Mouse (Mus musculus) heart, embryonic 13.5 days (tissue): ENCODE results near the gene Auts2. TPM values are rescaled to one million over a fixed set of nuclear protein-coding genes. Genes with fewer than 3 reads are reported as not detected.
A peak's percentile ranks its signal among the peaks of the same experiment; 100 is the strongest.

Source experiments
- ATAC-seq: fragments of 200-750 bp; cut with Nextera tagmentation; 2 replicates; pipeline ENCODE4 v1.8.0; 2017; ENCODE audit warnings: moderate TSS enrichment; ENCODE audit not compliant: insufficient number of reproducible peaks, low FRiP score, low TSS enrichment; ENCODE audit errors: extremely low read depth
- H3K27ac ChIP-seq: fragments of 300-500 bp; sonication (generic); replicated peaks from 2 replicates; pipeline ENCODE4 v1.5.1; 2015; ENCODE audit warnings: moderate library complexity, mild to moderate bottlenecking, inconsistent platforms
- H3K27me3 ChIP-seq: fragments of 300-500 bp; sonication (generic); replicated peaks from 2 replicates; pipeline ENCODE4 v1.6.1; 2015; ENCODE audit warnings: mild to moderate bottlenecking, inconsistent platforms
- H3K36me3 ChIP-seq: fragments of 300-500 bp; sonication (generic); 2 replicates; pipeline ENCODE4 v1.6.1; 2015; ENCODE audit warnings: mild to moderate bottlenecking, inconsistent platforms
- H3K4me1 ChIP-seq: fragments of 300-500 bp; sonication (generic); 2 replicates; pipeline ENCODE4 v1.6.1; 2015; ENCODE audit warnings: inconsistent platforms
- H3K4me2 ChIP-seq: fragments of 300-500 bp; sonication (generic); 2 replicates; pipeline ENCODE4 v1.6.1; 2015; ENCODE audit warnings: inconsistent platforms, mild to moderate bottlenecking, moderate library complexity
- H3K4me3 ChIP-seq: fragments of 300-500 bp; sonication (generic); 2 replicates; pipeline ENCODE4 v1.5.1; 2015; ENCODE audit warnings: moderate library complexity, mild to moderate bottlenecking, inconsistent platforms
- H3K9ac ChIP-seq: fragments of 300-500 bp; sonication (generic); 2 replicates; pipeline ENCODE4 v1.6.1; 2015; ENCODE audit warnings: inconsistent platforms, mild to moderate bottlenecking, moderate library complexity
- H3K9me3 ChIP-seq: fragments of 300-500 bp; sonication (generic); 2 replicates; pipeline ENCODE4 v1.6.1; 2016; ENCODE audit warnings: inconsistent platforms
- WGBS: fragments of 180-500 bp; shearing (Covaris S2); methylation state at CpG from one replicate; pipeline ENCODE4 v1.1.7; 2015; ENCODE audit warnings: mixed read lengths; 5-methylcytosine and 5-hydroxymethylcytosine counted together
- polyA plus RNA-seq: library from polyadenylated mRNA; unstranded; fragments of >200 nt; fragmentation: Nextera tagmentation; extraction: Ambion mirVana; gene quantifications from 2 replicates; pipeline ENCODE4 v1.2.1, GENCODE M21; 2015

Auts2 gene
- polyA plus RNA-seq, 1 experiment from 2014 or later, result 13.8 TPM

DNA sequence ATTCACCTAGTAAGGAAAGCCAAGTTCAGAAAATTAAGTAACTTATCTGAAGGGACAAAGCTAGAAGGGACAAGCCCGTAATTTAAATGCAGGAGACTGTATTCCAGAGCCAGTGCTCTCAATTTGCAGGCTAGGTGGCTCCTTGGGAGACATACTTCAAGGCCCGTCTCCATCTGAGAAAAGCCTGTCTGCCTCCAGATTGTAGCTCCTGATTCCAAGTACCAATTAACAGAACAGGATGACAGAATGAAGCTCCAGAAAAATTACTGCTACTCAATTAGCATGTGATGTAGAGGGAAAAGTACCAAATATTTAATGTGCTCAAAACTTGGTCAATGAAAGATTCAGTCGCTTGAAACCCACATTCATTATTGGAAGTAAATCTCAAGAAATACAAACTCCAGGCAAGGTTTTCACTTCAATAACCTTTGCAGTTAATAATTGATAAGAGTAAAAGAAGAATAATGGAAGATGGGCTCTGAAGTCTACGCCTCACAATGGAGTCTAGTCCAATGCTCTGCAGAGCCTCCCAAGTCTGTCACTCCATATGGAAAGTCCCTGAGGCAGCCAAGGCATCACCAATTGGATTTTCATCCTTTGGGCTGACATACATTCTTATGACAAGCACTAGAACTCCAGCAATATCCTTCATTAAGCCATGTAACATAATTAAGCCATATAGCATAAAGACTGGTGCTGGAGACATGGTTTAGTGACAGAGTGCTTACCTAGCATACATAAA lies 97.8 kb downstream of the Auts2 start:
- 75% methylated on average over 4 of the region's 4 CpGs for WGBS
- Histone ChIP-seq H3K36me3 (peaks cover 4% of the 10 kb centered on the region; the same call in 1 of the 2 replicates), H3K27ac (no peak overlapping the region), H3K9me3 (no peaks in the 10 kb centered on the region), H3K9ac (no peak overlapping the region), H3K4me3 (no peak overlapping the region), H3K4me1 (peaks cover 4% of the 10 kb centered on the region), H3K27me3 (no peaks in the 10 kb centered on the region), H3K4me2 (no peak overlapping the region)
- ATAC-seq, result no peak

DNA sequence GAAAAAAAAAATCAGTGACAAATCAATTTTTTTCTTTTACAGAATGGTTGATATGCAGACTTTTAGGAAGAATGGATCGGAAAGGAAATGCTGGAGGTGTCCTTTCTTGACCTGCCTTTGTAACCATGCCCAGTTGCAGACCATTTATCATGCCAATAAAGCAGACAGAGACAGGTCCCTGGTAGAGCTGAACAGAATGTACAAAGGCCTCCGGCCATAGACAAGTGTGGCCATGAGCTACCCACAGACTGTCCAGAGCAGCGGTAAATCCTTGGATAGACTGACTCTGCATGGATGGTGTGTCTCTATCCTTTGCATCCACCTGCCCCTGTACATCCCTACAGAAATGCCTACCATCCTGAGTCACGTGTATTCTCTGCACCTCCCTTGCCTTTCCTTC lies 100.2 kb downstream of the Auts2 start:
- Histone ChIP-seq H3K36me3 (no peaks in the 10 kb centered on the region), H3K27ac (no peak overlapping the region), H3K4me1 (peaks cover 21% of the 10 kb centered on the region), H3K4me2 (no peak overlapping the region), H3K9ac (no peak overlapping the region), H3K27me3 (no peaks in the 10 kb centered on the region), H3K9me3 (no peaks in the 10 kb centered on the region), H3K4me3 (no peak overlapping the region)
- WGBS, result 80% methylated on average over 4 of the region's 4 CpGs
- ATAC-seq, result no peak

DNA sequence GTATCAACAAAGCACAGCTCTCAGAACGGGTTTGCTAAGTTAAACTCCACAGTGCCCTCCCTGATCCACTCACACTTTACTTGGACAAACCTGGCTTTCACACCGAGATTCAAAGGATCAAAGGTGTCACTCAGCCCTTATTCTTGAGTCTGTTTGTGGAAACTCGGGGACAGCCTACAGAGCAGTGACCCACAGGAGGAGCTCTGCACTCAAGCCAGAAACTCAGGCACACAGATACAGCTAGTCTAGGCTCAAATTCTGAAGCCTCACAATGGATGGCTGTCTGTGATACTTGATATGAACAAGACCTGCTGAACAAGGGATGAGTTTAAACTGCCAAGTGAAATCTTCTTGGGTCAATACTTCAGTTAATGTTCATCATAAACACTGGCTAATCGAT lies 104.7 kb downstream of the Auts2 start:
- Histone ChIP-seq H3K4me3 (no peak overlapping the region), H3K27ac (no peak overlapping the region)
- ATAC-seq, result no peak

DNA sequence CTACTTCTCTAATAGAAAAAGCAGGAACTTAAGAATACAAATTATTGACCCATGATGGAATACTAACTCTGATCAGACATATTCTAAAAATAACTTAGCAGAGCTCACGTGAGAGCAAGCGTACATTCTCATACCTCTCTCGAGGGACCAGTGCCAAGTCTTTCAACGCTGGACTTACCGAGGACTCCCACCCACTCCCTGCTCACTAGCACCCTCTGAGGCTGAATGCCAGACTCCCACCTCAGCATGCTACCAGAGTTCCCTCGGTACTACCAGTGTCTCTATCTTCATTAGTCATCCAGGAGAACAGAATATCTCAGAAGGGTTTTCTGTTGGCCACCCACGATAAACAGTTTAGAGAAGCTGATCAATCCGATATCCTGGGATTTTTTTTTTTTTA lies 105.2 kb downstream of the Auts2 start:
- H3K27me3 ChIP-seq, result no peaks in the 10 kb centered on the region
- peaks cover 32% of the 10 kb centered on the region for H3K4me1 ChIP-seq
- no peak overlapping the region for H3K9ac ChIP-seq
- peak overlapping the region; percentile 53 for H3K4me2 ChIP-seq
- WGBS, result 28% methylated on average over 8 of the region's 8 CpGs
- no peaks in the 10 kb centered on the region for H3K36me3 ChIP-seq
- H3K27ac ChIP-seq, result peak overlapping the region; percentile 22
- H3K4me3 ChIP-seq, result peak overlapping the region; percentile 16; the same call in 1 of the 2 replicates
- no peaks in the 10 kb centered on the region for H3K9me3 ChIP-seq
- no peak; the same call in 1 of the 2 replicates for ATAC-seq

More for the DNA sequence above, 104.7 kb downstream of the Auts2 start:
- no peaks in the 10 kb centered on the region for H3K9me3 ChIP-seq
- no peaks in the 10 kb centered on the region for H3K27me3 ChIP-seq
- no peak overlapping the region for H3K9ac ChIP-seq
- no peaks in the 10 kb centered on the region for H3K36me3 ChIP-seq
- WGBS, result 36% methylated on average over 4 of the region's 4 CpGs
- H3K4me1 ChIP-seq, result peaks cover 32% of the 10 kb centered on the region
- H3K4me2 ChIP-seq, result peak overlapping the region; percentile 53

DNA sequence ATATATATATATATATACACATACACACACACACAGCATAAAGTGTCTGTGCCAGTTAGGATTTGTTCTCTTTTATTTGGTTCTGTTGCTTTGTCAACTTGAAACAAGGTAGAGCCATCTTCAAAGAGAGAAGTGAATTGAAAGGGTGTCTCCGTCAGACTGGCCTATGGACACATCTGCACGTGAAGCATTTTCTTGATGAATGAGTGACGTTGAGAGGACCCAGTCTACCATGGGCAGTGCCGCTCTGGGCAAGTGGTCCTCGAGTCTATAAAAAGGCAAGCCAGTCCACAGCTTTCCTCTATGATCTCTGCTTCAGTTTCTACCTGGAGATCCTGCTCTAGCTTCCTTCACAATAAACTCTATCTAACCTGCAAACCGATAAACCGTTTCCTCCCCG lies 105.7 kb downstream of the Auts2 start:
- no peaks in the 10 kb centered on the region for H3K27me3 ChIP-seq
- peak overlapping the region; percentile 53 for H3K4me2 ChIP-seq
- H3K27ac ChIP-seq, result peak overlapping the region; percentile 22
- peaks cover 32% of the 10 kb centered on the region for H3K4me1 ChIP-seq
- H3K36me3 ChIP-seq, result no peaks in the 10 kb centered on the region
- no peak overlapping the region for H3K9ac ChIP-seq
- WGBS, result 64% methylated on average over 8 of the region's 8 CpGs
- ATAC-seq, result no peak
- no peaks in the 10 kb centered on the region for H3K9me3 ChIP-seq
- peak overlapping the region; percentile 16; the same call in 1 of the 2 replicates for H3K4me3 ChIP-seq

DNA sequence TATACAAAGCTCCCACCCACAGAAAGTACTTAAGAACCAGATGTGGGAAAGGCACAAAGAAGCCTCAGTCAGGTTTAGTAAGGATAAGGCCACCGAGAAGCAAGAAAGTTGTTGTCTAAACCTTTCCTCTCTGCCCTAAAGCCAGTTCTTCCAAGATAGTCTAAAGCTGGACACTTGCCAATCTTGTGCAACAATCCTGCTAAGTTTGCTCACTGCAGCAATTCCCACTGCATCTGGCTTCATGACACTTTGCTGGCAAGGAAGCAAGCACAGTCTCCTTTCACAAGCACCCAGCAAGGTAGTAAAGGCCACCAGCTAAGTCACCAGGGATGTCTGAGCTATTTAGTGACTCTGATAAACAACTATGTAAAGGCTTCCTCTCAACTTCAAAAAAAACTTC lies 106.2 kb downstream of the Auts2 start:
- Histone ChIP-seq H3K27ac (no peak overlapping the region), H3K36me3 (no peaks in the 10 kb centered on the region), H3K4me1 (peaks cover 32% of the 10 kb centered on the region), H3K4me3 (no peak overlapping the region), H3K27me3 (no peaks in the 10 kb centered on the region), H3K9ac (no peak overlapping the region), H3K4me2 (no peak overlapping the region), H3K9me3 (no peaks in the 10 kb centered on the region)
- WGBS, result 15% methylated on average over 1 of the region's 1 CpGs
- no peak for ATAC-seq

DNA sequence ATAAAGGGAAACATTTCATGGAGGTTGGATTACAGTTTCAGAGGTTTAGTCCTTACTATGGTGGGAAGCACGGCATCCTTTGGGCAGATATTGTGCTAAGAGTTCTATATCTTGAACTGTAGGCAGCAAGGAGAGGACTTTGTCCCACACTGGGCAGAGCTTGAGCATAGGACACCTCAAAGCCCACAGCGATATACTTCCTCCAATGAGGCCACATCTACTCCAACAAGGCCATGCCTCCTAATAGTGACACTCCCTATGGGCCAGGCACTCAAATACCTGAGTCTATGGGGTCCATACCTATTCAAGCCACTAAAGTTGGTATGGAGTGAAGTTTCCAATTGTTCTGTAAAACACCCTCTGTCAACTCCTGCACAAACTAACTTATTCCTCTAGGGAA lies 106.7 kb downstream of the Auts2 start:
- Histone ChIP-seq H3K4me1 (peaks cover 32% of the 10 kb centered on the region), H3K36me3 (no peaks in the 10 kb centered on the region), H3K4me3 (no peak overlapping the region), H3K4me2 (no peak overlapping the region), H3K9me3 (no peaks in the 10 kb centered on the region), H3K27me3 (no peaks in the 10 kb centered on the region), H3K27ac (no peak overlapping the region), H3K9ac (no peak overlapping the region)
- ATAC-seq, result no peak
- WGBS, result 88% methylated on average over 2 of the region's 2 CpGs

DNA sequence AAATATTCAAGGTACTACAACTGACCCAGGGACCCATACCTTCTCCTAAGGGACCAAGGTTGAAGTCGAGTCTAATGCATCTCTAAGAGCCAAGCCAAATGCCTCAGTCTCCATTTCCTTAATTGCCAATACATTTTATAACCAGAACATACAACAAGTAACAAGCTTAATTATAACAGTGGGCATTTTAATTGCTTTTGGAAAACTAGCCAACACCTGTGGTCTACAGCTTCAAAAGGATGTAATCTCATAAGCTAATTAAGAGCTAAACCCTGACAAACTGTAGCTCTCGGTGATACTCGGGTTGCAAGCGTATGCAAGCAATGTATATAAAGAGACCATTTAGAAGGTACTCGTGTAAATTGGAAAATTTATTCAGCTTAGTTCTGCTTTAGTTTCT lies 107.7 kb downstream of the Auts2 start:
- peaks cover 32% of the 10 kb centered on the region for H3K4me1 ChIP-seq
- H3K36me3 ChIP-seq, result no peaks in the 10 kb centered on the region
- H3K9ac ChIP-seq, result no peak overlapping the region
- no peak overlapping the region for H3K4me2 ChIP-seq
- no peak for ATAC-seq
- no peak overlapping the region for H3K4me3 ChIP-seq
- no peak overlapping the region for H3K27ac ChIP-seq
- no peaks in the 10 kb centered on the region for H3K27me3 ChIP-seq
- 79% methylated on average over 5 of the region's 5 CpGs for WGBS
- no peaks in the 10 kb centered on the region for H3K9me3 ChIP-seq

DNA sequence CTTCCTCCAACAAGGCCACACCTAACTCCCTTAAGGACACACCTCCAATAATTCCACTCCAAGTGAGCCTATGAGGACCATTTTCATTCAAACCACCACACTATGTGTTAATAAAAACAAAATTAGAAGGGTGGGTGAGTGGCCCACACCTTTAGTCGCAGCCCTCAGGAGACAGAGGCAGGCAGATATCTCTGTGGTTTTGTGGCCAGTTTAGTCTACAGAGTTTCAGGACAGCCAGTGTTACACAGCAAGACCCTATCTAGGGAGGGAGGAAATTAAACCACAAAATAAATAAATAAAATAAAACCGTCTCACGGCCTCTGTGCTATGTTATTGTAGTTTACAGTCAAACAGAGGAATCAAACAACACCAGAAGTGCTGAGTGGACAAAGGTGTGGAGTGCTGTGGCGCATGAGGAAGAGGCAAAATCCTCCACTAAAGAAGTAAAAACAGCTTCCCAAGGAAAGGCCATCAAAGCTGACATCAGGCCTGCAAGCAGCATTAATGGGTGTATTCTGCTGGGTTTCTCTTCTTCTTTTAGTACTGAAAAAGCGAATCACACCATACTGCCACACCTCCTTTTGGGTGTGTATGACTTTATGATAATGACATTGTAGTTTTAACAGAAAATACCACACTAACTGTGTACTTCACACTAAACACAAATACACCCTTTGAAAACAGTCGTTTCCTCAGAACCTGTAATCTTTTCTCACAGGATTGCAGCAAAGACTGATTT lies 109.6 kb downstream of the Auts2 start:
- Histone ChIP-seq H3K9me3 (no peaks in the 10 kb centered on the region), H3K9ac (no peak overlapping the region), H3K27me3 (no peaks in the 10 kb centered on the region), H3K36me3 (no peaks in the 10 kb centered on the region), H3K4me2 (no peak overlapping the region), H3K27ac (no peak overlapping the region), H3K4me3 (no peak overlapping the region), H3K4me1 (peaks cover 21% of the 10 kb centered on the region)
- ATAC-seq, result no peak
- WGBS, result 75% methylated on average over 6 of the region's 6 CpGs

DNA sequence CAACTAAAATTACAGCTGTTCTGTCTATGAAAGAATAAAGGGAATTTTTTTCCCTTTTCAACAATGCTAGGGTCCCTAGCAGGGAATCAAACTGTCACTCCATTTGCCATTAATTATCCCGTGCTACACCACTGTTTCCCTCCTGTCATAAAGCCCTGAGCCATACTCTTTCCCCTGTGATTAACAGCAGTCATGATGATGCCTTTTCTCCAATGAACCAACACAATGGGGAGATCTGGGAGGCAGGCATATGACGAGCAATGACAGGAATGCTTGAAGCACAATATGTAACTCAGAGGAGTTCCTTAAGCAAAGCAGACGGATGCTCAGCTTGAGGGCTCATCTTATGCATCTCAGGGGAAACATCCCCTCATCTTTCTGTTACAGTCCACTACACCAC lies 113.8 kb downstream of the Auts2 start:
- no peak for ATAC-seq
- no peak overlapping the region for H3K4me3 ChIP-seq
- H3K4me1 ChIP-seq, result no peaks in the 10 kb centered on the region; the same call in 1 of the 2 replicates
- WGBS, result 66% methylated on average over 3 of the region's 3 CpGs
- H3K27me3 ChIP-seq, result no peaks in the 10 kb centered on the region
- no peak overlapping the region for H3K27ac ChIP-seq
- H3K9ac ChIP-seq, result no peak overlapping the region
- H3K9me3 ChIP-seq, result no peaks in the 10 kb centered on the region
- no peaks in the 10 kb centered on the region for H3K36me3 ChIP-seq
- H3K4me2 ChIP-seq, result no peak overlapping the region

DNA sequence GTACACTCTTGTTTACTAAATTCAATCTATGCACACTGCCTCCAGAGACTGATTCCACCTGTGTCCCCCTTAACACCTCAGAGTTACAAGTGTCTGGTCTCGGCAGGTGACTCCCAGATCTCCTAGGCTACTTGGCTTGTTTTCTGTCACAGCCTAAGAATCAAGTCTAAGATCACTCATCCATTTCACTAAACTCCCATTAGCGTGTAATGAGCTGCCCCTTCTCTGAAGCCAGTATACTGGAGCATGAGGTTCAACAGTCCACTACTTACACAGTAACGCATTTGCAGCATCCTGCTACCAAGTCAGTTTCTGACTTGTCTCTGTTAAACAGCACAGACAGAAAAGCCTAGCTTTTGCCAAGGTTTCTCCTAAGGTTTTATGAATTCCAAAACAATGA lies 116.8 kb downstream of the Auts2 start:
- H3K27ac ChIP-seq, result no peak overlapping the region
- H3K36me3 ChIP-seq, result no peaks in the 10 kb centered on the region
- no peak for ATAC-seq
- H3K9me3 ChIP-seq, result no peaks in the 10 kb centered on the region
- H3K4me2 ChIP-seq, result no peak overlapping the region
- H3K4me3 ChIP-seq, result no peak overlapping the region
- H3K27me3 ChIP-seq, result no peaks in the 10 kb centered on the region
- 80% methylated on average over 3 of the region's 3 CpGs for WGBS
- H3K4me1 ChIP-seq, result no peaks in the 10 kb centered on the region; the same call in 1 of the 2 replicates
- no peak overlapping the region for H3K9ac ChIP-seq
